Mouse (Mus musculus) retina, postnatal 7 days (tissue): ENCODE measurements at regions not wholly inside any gene's neighbourhood (a gene's known extent, or its start where the extent isn't known, plus 50 kb on each side); places are given as distances from the start of the nearest gene placed in this dataset.
A peak's percentile ranks its signal among the peaks of the same experiment; 100 is the strongest.
"Not testable (repeated sequence)": the region's sequence is repeated elsewhere in the genome, so short reads cannot be mapped to it uniquely, and the experiment has no call there.

ENCODE experiments used
- DNase-seq: peaks from one replicate; pipeline ENCODE4 v3.0.0-alpha.2; 2012; ENCODE audit warnings: low read depth, low spot score

DNA sequence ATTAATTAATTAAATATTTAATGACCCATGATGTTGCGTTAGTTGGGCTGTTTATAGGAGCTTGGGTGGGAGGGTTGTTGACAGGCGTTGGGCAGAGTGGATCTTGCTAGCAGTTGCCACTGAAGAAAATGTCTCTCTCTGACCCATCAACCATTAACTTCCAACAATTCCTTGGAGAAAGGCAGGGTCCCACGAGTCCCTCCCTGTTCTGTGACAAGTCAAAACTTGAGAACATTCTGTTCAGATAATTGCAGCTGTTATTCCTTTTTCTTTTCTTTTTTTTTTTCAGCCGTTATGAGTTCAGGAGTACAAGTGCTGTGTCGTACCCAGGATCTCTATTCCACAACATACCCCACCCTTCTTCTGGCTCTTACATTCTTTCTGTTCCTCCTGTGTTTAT is 59.8 kb upstream of the Tnfrsf21 start:
- no peak for DNase-seq

DNA sequence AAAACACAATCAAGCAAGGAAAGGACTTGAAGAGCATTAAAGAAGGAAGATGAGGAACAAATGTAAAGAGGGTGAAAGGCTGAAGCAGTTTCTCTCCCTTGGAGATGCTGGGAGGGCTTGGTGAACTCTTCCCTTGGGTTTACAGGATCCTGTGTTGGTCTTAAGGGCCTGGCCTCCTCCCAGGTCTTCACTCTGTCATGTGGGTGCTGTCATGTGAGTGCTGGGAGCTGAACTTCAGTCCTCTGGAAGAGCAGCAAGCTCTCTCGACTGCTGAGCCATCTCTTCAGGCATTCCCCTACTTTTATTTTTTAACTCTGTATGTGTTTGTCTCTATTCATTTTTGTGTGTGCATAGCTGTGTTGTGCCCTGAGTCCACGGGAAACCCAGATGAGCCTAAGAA is 61.6 kb upstream of the Tnfrsf21 start:
- DNase-seq = no peak

DNA sequence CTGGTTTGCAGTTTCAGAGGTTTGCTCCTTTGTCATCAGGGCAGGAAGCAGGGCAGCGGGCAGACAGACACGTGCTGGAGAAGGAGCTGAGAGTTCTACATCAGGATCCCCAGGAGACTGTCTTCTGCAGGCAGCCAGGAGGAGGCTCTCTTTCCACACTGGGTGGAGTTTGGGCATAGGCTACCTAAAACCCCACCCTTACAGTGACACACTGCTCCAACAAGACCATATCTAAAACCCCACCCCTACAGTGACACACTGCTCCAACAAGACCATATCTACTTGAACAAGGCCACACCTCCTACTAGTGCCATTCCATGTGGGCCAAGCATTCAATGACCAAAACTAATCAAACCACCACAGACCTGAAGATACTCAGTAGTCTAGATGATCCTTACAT is 68.0 kb upstream of the Cd2ap start:
- no peak for DNase-seq

DNA sequence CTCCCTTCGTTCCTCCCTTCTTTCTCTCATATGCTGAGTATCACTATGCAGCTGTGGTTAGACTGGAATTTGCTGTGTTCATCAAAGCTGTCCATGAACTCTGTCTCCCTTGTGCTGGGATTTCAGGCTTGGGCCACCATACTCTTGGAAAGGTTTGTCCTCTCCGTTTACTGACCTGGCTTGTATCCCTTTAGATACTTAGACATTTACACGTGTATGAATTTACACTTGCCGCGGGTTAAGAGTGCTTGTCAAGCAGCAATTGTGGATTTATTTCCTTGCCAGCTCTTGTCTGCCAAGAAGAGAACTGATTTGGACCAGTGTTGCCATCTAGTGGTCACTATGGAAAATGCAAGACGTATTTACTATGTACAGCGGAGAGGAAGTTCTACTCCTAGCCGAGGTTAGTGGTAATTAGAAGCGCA is 66.8 kb upstream of the Cd2ap start:
- peak; percentile 61 for DNase-seq

DNA sequence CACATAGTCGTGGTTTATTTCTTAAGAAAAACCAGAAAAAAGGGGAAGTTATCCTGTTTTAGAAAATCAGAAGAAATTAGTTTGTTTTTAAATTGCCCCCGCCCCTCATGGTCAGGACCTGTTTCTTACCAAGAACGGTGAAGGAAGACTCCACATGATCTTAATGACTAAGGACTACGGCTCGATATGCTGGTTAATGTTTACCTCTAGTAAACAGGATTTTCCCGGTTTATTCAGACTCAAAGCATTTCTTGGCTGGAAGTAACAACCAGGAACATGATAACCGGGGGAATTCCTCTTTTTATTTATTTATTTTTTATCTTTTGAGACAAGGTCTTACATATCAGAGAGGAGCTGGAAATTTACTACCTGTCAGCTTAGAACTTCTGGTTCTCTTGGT is 63.0 kb upstream of the Cd2ap start:
- no peak for DNase-seq

DNA sequence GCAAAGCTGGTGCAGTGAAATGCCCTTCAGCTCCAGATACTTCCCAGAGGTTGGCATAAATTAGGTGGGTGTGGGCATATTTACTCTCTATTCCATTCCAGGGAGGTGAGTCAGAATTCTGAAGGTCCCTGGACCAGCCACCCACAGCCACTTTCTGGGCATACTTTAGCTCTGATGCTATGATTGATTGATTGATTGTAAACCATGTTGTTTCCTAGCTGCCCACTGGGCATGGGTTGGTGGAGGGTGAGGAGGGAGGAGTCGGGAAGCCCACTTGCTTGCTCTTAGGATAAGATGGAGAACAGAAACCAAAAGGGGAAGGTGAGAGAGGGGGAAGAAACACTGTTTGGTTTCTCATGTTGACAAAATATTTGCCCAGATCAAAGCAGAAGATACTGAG is 62.1 kb upstream of the Cd2ap start:
- DNase-seq = no peak

DNA sequence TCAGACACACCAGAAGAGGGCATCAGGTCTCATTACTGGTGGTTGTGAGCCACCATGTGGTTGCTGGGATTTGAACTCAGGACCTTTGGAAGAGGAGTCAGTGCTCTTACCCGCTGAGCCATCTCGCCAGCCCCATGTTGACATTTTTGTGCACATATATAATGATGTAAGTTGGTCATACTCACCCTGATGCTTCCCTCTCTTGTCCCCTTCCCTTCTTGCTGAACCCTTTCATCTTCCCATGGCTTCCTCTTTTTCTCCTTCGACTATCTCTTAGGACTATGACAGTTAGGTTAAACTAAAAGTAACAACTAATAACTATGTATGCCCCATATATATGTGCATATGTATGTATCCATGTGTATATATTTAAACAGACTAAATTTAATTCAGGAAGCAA is 61.0 kb upstream of the Cd2ap start:
- not testable (repeated sequence) for DNase-seq

DNA sequence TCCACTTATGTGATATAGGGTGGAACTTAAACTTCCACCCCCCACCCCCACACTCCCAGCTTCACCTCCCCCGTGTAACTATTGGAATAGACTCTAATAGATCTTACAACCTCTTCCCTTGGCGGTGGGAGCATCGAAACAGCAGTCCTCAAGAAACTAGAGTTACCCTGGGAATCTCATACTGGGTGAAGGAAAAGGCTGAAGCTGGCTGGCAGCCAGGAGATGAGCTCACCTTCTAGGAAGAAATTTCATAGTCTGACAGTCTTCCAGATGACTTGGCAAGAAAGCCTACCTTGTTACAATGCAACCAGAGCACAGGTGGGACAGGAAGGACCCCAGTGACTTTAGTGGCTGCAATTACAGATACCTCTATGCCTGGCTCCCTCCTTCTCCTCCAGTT is 57.6 kb upstream of the Cd2ap start:
- DNase-seq = no peak

DNA sequence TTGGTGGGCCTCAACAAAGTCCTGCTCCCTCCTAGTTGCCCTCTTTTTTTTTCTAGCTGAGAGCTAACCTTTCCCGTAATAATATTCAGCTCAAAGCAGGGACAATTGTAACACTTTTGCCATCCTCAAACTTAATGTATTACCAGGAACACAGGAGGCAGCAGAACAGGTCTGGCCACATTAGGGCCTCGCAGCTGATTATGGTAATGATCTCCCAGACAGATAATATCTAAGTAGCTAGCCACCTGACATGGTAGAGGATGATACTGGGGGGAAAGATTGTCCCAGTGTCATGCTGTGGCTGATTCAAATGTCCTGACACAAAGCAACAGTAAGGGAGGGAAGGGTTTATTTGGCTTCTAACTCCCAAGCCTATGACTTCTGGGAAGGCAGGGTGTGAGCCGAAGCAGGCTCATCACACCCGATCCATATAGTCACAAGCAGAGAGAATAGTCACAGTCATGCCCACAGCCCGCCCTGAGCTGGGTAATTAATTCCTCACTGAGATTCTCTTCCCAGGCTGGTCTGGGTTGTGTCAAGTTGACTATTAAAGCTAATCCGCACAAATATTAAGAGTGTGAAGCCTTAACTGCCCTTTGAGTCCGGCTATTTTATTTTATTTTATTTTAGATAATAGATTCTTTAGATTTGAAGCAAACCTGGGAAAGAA is 57.0 kb upstream of the Cd2ap start:
- DNase-seq = no peak

DNA sequence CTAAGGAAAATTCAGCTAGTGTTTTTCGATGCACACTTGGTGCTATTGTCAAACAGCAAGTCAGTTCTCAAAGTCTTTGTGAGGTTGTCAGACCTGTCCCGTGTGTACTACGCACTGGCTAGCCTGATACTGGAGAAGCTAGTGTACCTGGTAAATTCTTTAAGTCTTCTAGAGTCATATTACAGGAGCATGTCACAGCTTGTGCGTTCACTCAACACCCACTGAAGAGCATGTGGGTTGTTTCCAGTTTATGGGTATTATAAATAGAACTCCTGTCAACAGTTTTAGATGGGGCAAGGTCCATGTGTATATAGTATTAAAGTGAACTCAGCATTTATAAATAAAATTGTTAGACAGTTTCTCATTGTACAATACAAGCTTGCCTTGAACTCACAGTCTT is 50.9 kb upstream of the Cd2ap start:
- DNase-seq = no peak
